Mouse (Mus musculus) embryonic fibroblast, embryonic 13.5 days (primary cell): ENCODE data around the gene Foxs1. TPM values are rescaled to one million over a fixed set of nuclear protein-coding genes. Genes with fewer than 3 reads are reported as not detected.

Source experiments
- H3K27ac ChIP-seq: 2 replicates; pipeline ENCODE4 v1.5.1; 2012; ENCODE audit warnings: low read length, control low read depth, inconsistent platforms; ENCODE audit not compliant: insufficient read depth
- H3K4me1 ChIP-seq: 2 replicates; pipeline ENCODE4 v1.6.1; 2011; ENCODE audit warnings: low read length; ENCODE audit not compliant: control insufficient read depth, insufficient read depth
- H3K4me3 ChIP-seq: 2 replicates; pipeline ENCODE4 v1.5.1; 2011; ENCODE audit warnings: mild to moderate bottlenecking, control low read depth, low read length; ENCODE audit not compliant: insufficient read depth
- CTCF ChIP-seq: IDR thresholded peaks from 2 replicates; pipeline ENCODE4 v1.5.1; 2011; ENCODE audit warnings: mild to moderate bottlenecking, control low read depth, low read length, moderate library complexity, borderline replicate concordance; ENCODE audit not compliant: insufficient read depth
- POLR2A ChIP-seq: IDR thresholded peaks from 2 replicates; pipeline ENCODE4 v1.6.1; 2011; ENCODE audit warnings: low read depth, mild to moderate bottlenecking, control low read depth, low read length, moderate library complexity
- polyA plus RNA-seq: library from polyadenylated mRNA; stranded (reverse); fragments of >200 nt; gene quantifications from 2 replicates; pipeline ENCODE4 v1.2.4, GENCODE M21; 2011; ENCODE audit warnings: low read depth; ENCODE audit not compliant: missing spikeins, insufficient read length

Foxs1 gene
- polyA plus RNA-seq, 1 experiment = 12.2 TPM

GRCm38 (mm10) chr2:152888774-152889173 lies 44.2 kb downstream of the Foxs1 start:
- TF ChIP-seq CTCF (no peak), POLR2A (no peak)
- Histone ChIP-seq H3K4me3 (no peak overlapping the region), H3K27ac (peak overlapping the region; percentile 58; the same call in 1 of the 2 replicates), H3K4me1 (peaks cover 3% of the 10 kb centered on the region; the same call in 1 of the 2 replicates)

GRCm38 (mm10) chr2:152887230-152887629 lies 45.8 kb downstream of the Foxs1 start:
- no peak overlapping the region for H3K4me3 ChIP-seq
- no peak overlapping the region for H3K27ac ChIP-seq
- peaks cover 3% of the 10 kb centered on the region; the same call in 1 of the 2 replicates for H3K4me1 ChIP-seq
- TF ChIP-seq CTCF = no peak
- TF ChIP-seq POLR2A = no peak

GRCm38 (mm10) chr2:152884101-152884645 lies 48.8 kb downstream of the Foxs1 start:
- Histone ChIP-seq H3K4me3 (no peak overlapping the region), H3K4me1 (peaks cover 3% of the 10 kb centered on the region; the same call in 1 of the 2 replicates), H3K27ac (no peak overlapping the region)
- TF ChIP-seq POLR2A (no peak), CTCF (no peak)

Other genes with a start within 250 kb of the Foxs1 start
- 19.4 and 24.5 TPM in 2 replicates for gene Mcts2, start 246.2 kb downstream of the Foxs1 start, polyA plus RNA-seq
- gene Id1, start 197.0 kb downstream of the Foxs1 start, polyA plus RNA-seq = 49.1 and 67.7 TPM in 2 replicates
- 0.94 and 1.5 TPM in 2 replicates for gene Cox4i2, start 179.0 kb downstream of the Foxs1 start, polyA plus RNA-seq
- 51.2 and 71.7 TPM in 2 replicates for gene Bcl2l1, start 101.5 kb downstream of the Foxs1 start, polyA plus RNA-seq
- 62.3 and 82.9 TPM in 2 replicates for gene Tpx2, start 85.2 kb downstream of the Foxs1 start, polyA plus RNA-seq
- 0.93 and 1.1 TPM in 2 replicates for gene Mylk2, start 21.9 kb downstream of the Foxs1 start, polyA plus RNA-seq
- 2.2 and 3.5 TPM in 2 replicates for gene Dusp15, start 18.5 kb upstream of the Foxs1 start, polyA plus RNA-seq
- not detected in 2 replicates for gene Ttll9, start 29.3 kb upstream of the Foxs1 start, polyA plus RNA-seq
- 137 and 174 TPM in 2 replicates for gene Pdrg1, start 82.2 kb upstream of the Foxs1 start, polyA plus RNA-seq
- not detected in 2 replicates for gene Xkr7, start 98.6 kb upstream of the Foxs1 start, polyA plus RNA-seq
- not detected in 2 replicates for gene Ccm2l, start 132.7 kb upstream of the Foxs1 start, polyA plus RNA-seq
- 0.90 and 4.2 TPM in 2 replicates for gene Hck, start 175.3 kb upstream of the Foxs1 start, polyA plus RNA-seq
- gene Tm9sf4, start 228.1 kb upstream of the Foxs1 start, polyA plus RNA-seq = 114 and 120 TPM in 2 replicates